Mouse (Mus musculus) liver, adult 2 months (tissue): ENCODE measurements at regions not wholly inside any gene's neighbourhood (a gene's known extent, or its start where the extent isn't known, plus 50 kb on each side); places are given as distances from the start of the nearest gene placed in this dataset.

Source experiments
- CTCF ChIP-seq: fragments of 200-500 bp; IDR thresholded peaks from 2 replicates; pipeline ENCODE4 v1.5.1; 2011; ENCODE audit warnings: low read depth, low read length, control low read depth
- POLR2A ChIP-seq: fragments of 200-500 bp; IDR thresholded peaks from 2 replicates; pipeline ENCODE4 v1.6.1; 2011; ENCODE audit warnings: low read length, control low read depth; ENCODE audit not compliant: insufficient read depth; ENCODE audit errors: extremely low read depth

DNA sequence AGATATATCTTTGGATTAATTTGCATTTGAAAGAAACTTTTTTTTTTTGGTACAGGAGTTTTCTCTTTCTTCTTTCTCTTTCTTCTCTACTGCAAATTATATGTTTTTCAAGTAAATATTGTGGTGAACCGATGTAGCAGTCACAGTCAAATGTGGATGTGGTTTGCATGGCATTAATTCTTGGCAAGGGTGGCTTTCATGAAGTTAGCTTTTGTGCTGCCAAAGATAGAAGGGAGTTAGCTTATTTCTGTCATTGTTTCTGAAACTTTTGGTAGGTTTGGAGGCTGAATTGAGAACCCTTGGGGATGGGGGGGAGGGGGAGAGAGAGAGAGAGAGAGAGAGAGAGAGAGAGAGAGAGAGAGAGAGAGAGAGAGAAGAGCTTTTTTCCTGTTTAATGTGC is 166.1 kb upstream of the Ubash3b start:
- TF ChIP-seq POLR2A (no peak), CTCF (no peak)
